Mouse (Mus musculus) lung, adult 18-20 months (tissue): ENCODE measurements around the gene Rbfox2.
A peak's percentile ranks its signal among the peaks of the same experiment; 100 is the strongest.

ENCODE experiments used
- DNase-seq, 2 experiments: peaks; one replicate each; pipeline ENCODE4 v3.0.0; 2022; ENCODE audit warnings: mixed read lengths in 2 of 2

The Rbfox2 gene

GRCm38 (mm10) chr15:77329681-77330180 is 22.9 kb upstream of the Rbfox2 start:
- DNase-seq = peak in 1 of 2 experiments; percentile 43

GRCm38 (mm10) chr15:77326361-77326760 is 19.6 kb upstream of the Rbfox2 start:
- no peak for DNase-seq

- no peak for DNase-seq
These were observed 17.6 kb upstream of the Rbfox2 start for GRCm38 (mm10) chr15:77324426-77324825.

GRCm38 (mm10) chr15:77323226-77323625 is 16.4 kb upstream of the Rbfox2 start:
- DNase-seq = no peak

- peak in 1 of 2 experiments; percentile 29 for DNase-seq
These were observed 6.9 kb upstream of the Rbfox2 start for GRCm38 (mm10) chr15:77313701-77314100.

- no peak for DNase-seq
These were observed 6.0 kb upstream of the Rbfox2 start for GRCm38 (mm10) chr15:77312796-77313195.

GRCm38 (mm10) chr15:77307767-77308495 is 1.1 kb upstream of the Rbfox2 start:
- no peak for DNase-seq

GRCm38 (mm10) chr15:77305852-77306546 is 805 bp downstream of the Rbfox2 start:
- DNase-seq = peak; percentile 43 to 50

GRCm38 (mm10) chr15:77304960-77305359 is 1.8 kb downstream of the Rbfox2 start:
- no peak for DNase-seq

- DNase-seq = no peak
These were observed 5.7 kb downstream of the Rbfox2 start for GRCm38 (mm10) chr15:77301122-77301521.

- no peak for DNase-seq
These were observed 8.2 kb downstream of the Rbfox2 start for GRCm38 (mm10) chr15:77298564-77298963.

- DNase-seq = no peak
These were observed 10.2 kb downstream of the Rbfox2 start for GRCm38 (mm10) chr15:77296635-77297034.

- peak in 1 of 2 experiments; percentile 34 for DNase-seq
These were observed 13.3 kb downstream of the Rbfox2 start for GRCm38 (mm10) chr15:77293493-77293892.

GRCm38 (mm10) chr15:77292381-77292780 is 14.4 kb downstream of the Rbfox2 start:
- no peak for DNase-seq

GRCm38 (mm10) chr15:77291471-77291870 is 15.3 kb downstream of the Rbfox2 start:
- no peak for DNase-seq

- DNase-seq = no peak
These were observed 16.5 kb downstream of the Rbfox2 start for GRCm38 (mm10) chr15:77290352-77290751.

- DNase-seq = no peak
These were observed 26.7 kb downstream of the Rbfox2 start for GRCm38 (mm10) chr15:77280130-77280529.

GRCm38 (mm10) chr15:77278825-77279224 is 28.0 kb downstream of the Rbfox2 start:
- peak in 1 of 2 experiments; percentile 32 for DNase-seq

GRCm38 (mm10) chr15:77276838-77277725 is 29.7 kb downstream of the Rbfox2 start:
- peak in 1 of 2 experiments; percentile 61 for DNase-seq

GRCm38 (mm10) chr15:77276300-77276699 is 30.5 kb downstream of the Rbfox2 start:
- DNase-seq = no peak

GRCm38 (mm10) chr15:77275572-77275971 is 31.2 kb downstream of the Rbfox2 start:
- peak; percentile 24 to 55 for DNase-seq

GRCm38 (mm10) chr15:77273947-77274346 is 32.9 kb downstream of the Rbfox2 start:
- DNase-seq = no peak

- no peak for DNase-seq
These were observed 35.5 kb downstream of the Rbfox2 start for GRCm38 (mm10) chr15:77271285-77271684.
